Mouse (Mus musculus) liver, embryonic 13.5 days (tissue): ENCODE measurements around the gene Cpt1a. TPM values are rescaled to one million over a fixed set of nuclear protein-coding genes. Genes with fewer than 3 reads are reported as not detected.

Experiments used
- ATAC-seq: fragments of 200-750 bp; cut with Nextera tagmentation; 2 replicates; pipeline ENCODE4 v1.8.0; 2017; ENCODE audit warnings: low read depth, mild to moderate bottlenecking, moderate number of reproducible peaks, moderate library complexity
- DNase-seq: peaks from one replicate; pipeline ENCODE4 v3.0.0; 2022
- H3K27ac ChIP-seq: fragments of 300-500 bp; sonication (generic); 2 replicates; pipeline ENCODE4 v1.5.1; 2015; ENCODE audit warnings: moderate library complexity, mild to moderate bottlenecking, inconsistent platforms
- H3K27me3 ChIP-seq: fragments of 300-500 bp; sonication (generic); 2 replicates; pipeline ENCODE4 v1.6.1; 2015; ENCODE audit warnings: mild to moderate bottlenecking, inconsistent platforms
- H3K36me3 ChIP-seq: fragments of 300-500 bp; sonication (generic); 2 replicates; pipeline ENCODE4 v1.6.1; 2015; ENCODE audit warnings: mild to moderate bottlenecking, inconsistent platforms
- H3K4me1 ChIP-seq: fragments of 300-500 bp; sonication (generic); replicated peaks from 2 replicates; pipeline ENCODE4 v1.6.1; 2015; ENCODE audit warnings: inconsistent platforms
- H3K4me2 ChIP-seq: fragments of 300-500 bp; sonication (generic); 2 replicates; pipeline ENCODE4 v1.6.1; 2015; ENCODE audit warnings: inconsistent platforms, mild to moderate bottlenecking, moderate library complexity
- H3K4me3 ChIP-seq: fragments of 300-500 bp; sonication (generic); replicated peaks from 2 replicates; pipeline ENCODE4 v1.5.1; 2015; ENCODE audit warnings: mild to moderate bottlenecking, inconsistent platforms
- H3K9ac ChIP-seq: fragments of 300-500 bp; sonication (generic); 2 replicates; pipeline ENCODE4 v1.6.1; 2015; ENCODE audit warnings: mild to moderate bottlenecking, inconsistent platforms
- H3K9me3 ChIP-seq: fragments of 300-500 bp; sonication (generic); replicated peaks from 2 replicates; pipeline ENCODE4 v1.6.1; 2016; ENCODE audit warnings: inconsistent platforms
- WGBS: fragments of 180-500 bp; shearing (Covaris S2); methylation state at CpG from one replicate; pipeline ENCODE4 v1.1.7; 2015; ENCODE audit not compliant: insufficient replicate concordance; 5-methylcytosine and 5-hydroxymethylcytosine counted together
- microRNA-seq: library from miRNA; unstranded; fragments of <30 nt; microRNA quantifications from one replicate; pipeline ENCODE4, GENCODE M21; 2016
- polyA plus RNA-seq: library from polyadenylated mRNA; unstranded; fragments of >200 nt; fragmentation: Nextera tagmentation; extraction: Ambion mirVana; gene quantifications from 2 replicates; pipeline ENCODE4 v1.2.1, GENCODE M21; 2015

Cpt1a gene
- polyA plus RNA-seq, 1 experiment from 2014 or later, result 6.6 TPM

GRCm38 (mm10) chr19:3431066-3431465 is 108.9 kb downstream of the Cpt1a start:
- Histone ChIP-seq H3K9me3 (no peaks in the 10 kb centered on the region), H3K4me2 (no peak overlapping the region), H3K27ac (no peak overlapping the region), H3K4me1 (no peaks in the 10 kb centered on the region; the same call in 1 of the 2 replicates), H3K4me3 (no peak overlapping the region), H3K36me3 (no peaks in the 10 kb centered on the region), H3K27me3 (no peaks in the 10 kb centered on the region), H3K9ac (no peak overlapping the region)
- no peak for DNase-seq
- 61% methylated on average over 7 of the region's 7 CpGs for WGBS
- no peak for ATAC-seq

GRCm38 (mm10) chr19:3431969-3432368 is 109.8 kb downstream of the Cpt1a start:
- WGBS, result 25% methylated on average over 2 of the region's 2 CpGs
- Histone ChIP-seq H3K9ac (no peak overlapping the region), H3K4me1 (no peaks in the 10 kb centered on the region; the same call in 1 of the 2 replicates), H3K9me3 (no peaks in the 10 kb centered on the region), H3K4me2 (no peak overlapping the region), H3K27me3 (no peaks in the 10 kb centered on the region), H3K36me3 (no peaks in the 10 kb centered on the region), H3K4me3 (no peak overlapping the region), H3K27ac (no peak overlapping the region)
- ATAC-seq (no peak), DNase-seq (no peak)

DNA sequence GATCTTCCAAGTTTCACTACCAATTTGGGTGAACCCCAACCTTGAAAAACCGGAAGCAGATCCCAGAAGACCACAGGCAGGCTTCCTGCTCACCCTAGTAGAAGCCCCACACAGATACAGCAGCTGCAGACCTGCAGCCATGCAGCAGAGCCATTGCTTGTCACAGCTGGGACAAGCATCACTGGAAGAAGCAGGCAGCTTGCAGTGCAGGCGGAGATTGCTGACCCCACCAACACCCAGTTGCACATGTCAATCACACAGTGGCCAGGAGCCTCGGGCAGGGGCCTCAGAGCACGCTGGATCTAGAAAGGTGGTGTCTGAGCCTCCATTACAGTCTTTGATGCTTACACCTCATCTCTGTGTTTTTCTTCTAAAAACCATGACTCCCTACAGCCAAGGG is 112.0 kb downstream of the Cpt1a start:
- 40% methylated on average over 4 of the region's 4 CpGs for WGBS
- no peak overlapping the region for H3K9ac ChIP-seq
- ATAC-seq, result no peak

DNA sequence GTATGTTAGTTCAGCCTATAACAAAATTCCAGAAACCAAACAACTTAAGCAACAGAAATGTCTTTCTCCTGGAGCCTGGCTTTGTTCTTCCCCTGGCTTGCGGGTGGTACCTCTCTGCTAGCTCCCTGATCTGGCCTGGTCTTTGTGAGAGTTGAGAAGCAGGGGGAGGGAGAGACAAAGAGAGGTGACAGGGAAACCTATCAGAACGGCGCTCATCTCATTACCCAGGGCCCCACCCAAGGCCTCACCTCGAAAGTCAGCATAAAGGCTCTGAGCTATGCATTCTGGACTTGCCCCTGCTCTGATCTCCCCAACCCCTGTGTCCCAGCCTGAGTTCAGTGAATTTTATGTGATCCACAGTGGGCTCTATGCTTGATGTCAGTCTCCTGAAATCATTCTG is 112.5 kb downstream of the Cpt1a start:
- Histone ChIP-seq H3K9ac (no peak overlapping the region), H3K36me3 (no peaks in the 10 kb centered on the region), H3K4me2 (no peak overlapping the region), H3K27me3 (no peaks in the 10 kb centered on the region), H3K27ac (no peak overlapping the region), H3K9me3 (no peaks in the 10 kb centered on the region), H3K4me1 (no peaks in the 10 kb centered on the region; the same call in 1 of the 2 replicates), H3K4me3 (no peak overlapping the region)
- no peak for ATAC-seq
- DNase-seq, result no peak
- WGBS, result 33% methylated on average over 4 of the region's 4 CpGs

More for the DNA sequence above, 112.0 kb downstream of the Cpt1a start:
- Histone ChIP-seq H3K4me2 (no peak overlapping the region), H3K36me3 (no peaks in the 10 kb centered on the region), H3K27me3 (no peaks in the 10 kb centered on the region), H3K4me3 (no peak overlapping the region), H3K4me1 (no peaks in the 10 kb centered on the region; the same call in 1 of the 2 replicates), H3K27ac (no peak overlapping the region), H3K9me3 (no peaks in the 10 kb centered on the region)
- no peak for DNase-seq

Small RNA genes lying within 50 kb of the gene (microRNA-seq; reads per million reads assigned to microRNA genes)
- 1.5 reads per million for gene Mir6984

Other genes starting within 250 kb of the Cpt1a start
- gene Mrpl21, start 39.4 kb upstream of the Cpt1a start, polyA plus RNA-seq, result 85.4 and 94.4 TPM in 2 replicates
- 3.8 TPM in 2 replicates for gene Ighmbp2, start 39.3 kb upstream of the Cpt1a start, polyA plus RNA-seq
- gene Tesmin, start 66.5 kb downstream of the Cpt1a start, polyA plus RNA-seq, result 0.17 and 0.28 TPM in 2 replicates
- 0.14 TPM in 1 of 2 replicates, not detected in the other for gene Gal, start 92.2 kb downstream of the Cpt1a start, polyA plus RNA-seq